Mouse (Mus musculus) stomach, postnatal 0 days (tissue): ENCODE results near the gene G6pc3.

Source experiments
- CTCF ChIP-seq: IDR thresholded peaks from 2 replicates; pipeline ENCODE4 v1.5.1; 2016; ENCODE audit warnings: antibody characterized with exemption, low read depth, mild to moderate bottlenecking, moderate library complexity
- EP300 ChIP-seq: optimal IDR thresholded peaks from 2 replicates; pipeline ENCODE3; 2016; ENCODE audit warnings: antibody characterized with exemption

DNA sequence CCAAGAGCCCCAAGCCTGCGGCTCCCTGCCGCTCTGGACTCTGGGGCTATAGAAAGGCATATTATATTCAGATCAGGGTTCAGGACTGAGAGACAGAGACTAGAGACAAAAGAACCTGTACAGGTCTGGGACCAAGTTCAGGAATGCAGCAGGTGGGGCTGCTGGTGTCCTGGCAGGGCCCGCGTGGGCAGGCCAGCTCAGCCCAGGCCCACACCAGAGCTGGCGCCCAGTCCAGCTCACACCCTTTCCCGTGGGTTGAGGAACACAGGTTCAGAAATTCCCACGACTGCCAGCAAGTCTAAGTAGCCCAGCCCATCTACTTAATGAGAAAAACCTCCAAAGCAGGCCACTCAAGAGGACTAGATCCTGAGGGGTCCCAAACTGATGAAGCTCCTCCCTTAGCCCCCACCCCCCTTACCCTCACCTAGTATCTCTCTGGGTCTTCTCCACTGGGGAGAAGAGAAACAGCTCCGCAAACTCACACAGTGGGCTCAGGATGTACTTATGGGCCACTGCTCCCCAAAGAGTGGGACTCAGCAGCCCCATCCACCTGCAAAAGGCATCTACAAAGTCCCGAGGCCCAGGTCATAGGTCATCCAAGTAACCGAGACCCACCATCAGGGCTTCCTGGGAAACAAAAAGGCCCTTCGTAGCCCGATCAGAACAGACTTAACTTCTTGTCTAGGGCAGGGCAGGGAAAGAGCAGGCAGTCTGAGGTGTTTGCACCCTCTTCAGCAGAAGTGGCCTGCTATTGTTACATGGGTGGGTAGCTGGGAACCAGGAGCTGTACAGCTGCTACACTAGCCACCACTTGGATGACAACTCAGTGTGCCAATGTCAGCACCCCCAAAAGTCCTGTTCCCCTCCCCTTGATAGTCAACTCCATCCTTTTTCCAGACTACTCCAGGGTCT lies 36.9 kb downstream of the G6pc3 start:
- no peak for TF ChIP-seq CTCF
- TF ChIP-seq EP300: no peak
